Mouse (Mus musculus): ENCODE measurements around the gene Nrxn2.

Gene Nrxn2

GRCm38 (mm10) chr19:6453349-6453748, 34.8 kb downstream of the Nrxn2 start:
- DNase-seq: no peak

GRCm38 (mm10) chr19:6454041-6454720, 35.6 kb downstream of the Nrxn2 start:
- DNase-seq: no peak

- no peak for DNase-seq
Observed at GRCm38 (mm10) chr19:6459504-6459903, 41.0 kb downstream of the Nrxn2 start.

GRCm38 (mm10) chr19:6462841-6463240, 44.3 kb downstream of the Nrxn2 start:
- no peak for DNase-seq

- no peak for DNase-seq
Observed at GRCm38 (mm10) chr19:6464306-6465071, 46.0 kb downstream of the Nrxn2 start.

- DNase-seq: no peak
Observed at GRCm38 (mm10) chr19:6465090-6465489, 46.6 kb downstream of the Nrxn2 start.

GRCm38 (mm10) chr19:6466945-6467344, 48.4 kb downstream of the Nrxn2 start:
- no peak for DNase-seq

- DNase-seq: no peak
Observed at GRCm38 (mm10) chr19:6467374-6467979, 48.9 kb downstream of the Nrxn2 start.

GRCm38 (mm10) chr19:6471630-6472029, 53.1 kb downstream of the Nrxn2 start:
- no peak for DNase-seq

GRCm38 (mm10) chr19:6472821-6473220, 54.3 kb downstream of the Nrxn2 start:
- no peak for DNase-seq

GRCm38 (mm10) chr19:6474706-6475105, 56.2 kb downstream of the Nrxn2 start:
- DNase-seq: no peak

GRCm38 (mm10) chr19:6475129-6475528, 56.6 kb downstream of the Nrxn2 start:
- peak; percentile 33 to 67 for DNase-seq

GRCm38 (mm10) chr19:6477007-6477406, 58.5 kb downstream of the Nrxn2 start:
- peak; percentile 20 to 63 for DNase-seq

- DNase-seq: no peak
Observed at GRCm38 (mm10) chr19:6478566-6478965, 60.0 kb downstream of the Nrxn2 start.

- DNase-seq: no peak
Observed at GRCm38 (mm10) chr19:6482886-6483285, 64.4 kb downstream of the Nrxn2 start.

- no peak for DNase-seq
Observed at GRCm38 (mm10) chr19:6485059-6485630, 66.6 kb downstream of the Nrxn2 start.

- peak; percentile 82 to 93 for DNase-seq
Observed at GRCm38 (mm10) chr19:6489030-6489429, 70.5 kb downstream of the Nrxn2 start.

GRCm38 (mm10) chr19:6491538-6491937, 73.0 kb downstream of the Nrxn2 start:
- no peak for DNase-seq

GRCm38 (mm10) chr19:6492124-6492523, 73.6 kb downstream of the Nrxn2 start:
- peak; percentile 77 to 80 for DNase-seq

GRCm38 (mm10) chr19:6493219-6493618, 74.7 kb downstream of the Nrxn2 start:
- no peak for DNase-seq

- no peak for DNase-seq
Observed at GRCm38 (mm10) chr19:6494032-6494431, 75.5 kb downstream of the Nrxn2 start.

- DNase-seq: no peak
Observed at GRCm38 (mm10) chr19:6494504-6495170, 76.1 kb downstream of the Nrxn2 start.

GRCm38 (mm10) chr19:6495714-6496113, 77.2 kb downstream of the Nrxn2 start:
- no peak for DNase-seq
